Mouse (Mus musculus) natural killer cell, adult 2 months (primary cell): ENCODE measurements around the gene Frmpd3.

Experiments
- DNase-seq, 2 experiments: peaks; one replicate each; pipeline ENCODE4 v3.0.0; 2022; ENCODE audit warnings: low spot score in 2 of 2

Gene Frmpd3

GRCm38 (mm10) chrX:140456279-140456731, 114.2 kb downstream of the Frmpd3 start, which contains the start of gene Prps1:
Gene Prps1, plus strand, starts transcription at chrX:140456613.
- DNase-seq = peak; percentile 82 to 90

- DNase-seq = no peak
Measured at GRCm38 (mm10) chrX:140456751-140457491, 114.9 kb downstream of the Frmpd3 start.

- DNase-seq = no peak
Measured at GRCm38 (mm10) chrX:140457502-140457901, 115.4 kb downstream of the Frmpd3 start.

GRCm38 (mm10) chrX:140478231-140478630, 136.2 kb downstream of the Frmpd3 start:
- no peak for DNase-seq

- DNase-seq = peak; percentile 35 to 63
Measured at GRCm38 (mm10) chrX:140479171-140479570, 137.1 kb downstream of the Frmpd3 start.
